Mouse (Mus musculus) midbrain, embryonic 16.5 days (tissue): ENCODE results near the gene Slc46a1. TPM values are rescaled to one million over a fixed set of nuclear protein-coding genes. Genes with fewer than 3 reads are reported as not detected.

Experiments
- ATAC-seq: fragments of 200-750 bp; cut with Nextera tagmentation; 2 replicates; pipeline ENCODE4 v1.8.0; 2017; ENCODE audit warnings: moderate TSS enrichment
- H3K27ac ChIP-seq: fragments of 300-500 bp; sonication (generic); 2 replicates; pipeline ENCODE4 v1.5.1; 2014; ENCODE audit warnings: mild to moderate bottlenecking, low read length, mixed read lengths
- H3K27me3 ChIP-seq: fragments of 300-500 bp; sonication (generic); 2 replicates; pipeline ENCODE4 v1.6.1; 2014; ENCODE audit warnings: low read depth, low read length, mixed read lengths; ENCODE audit not compliant: control insufficient read depth, insufficient read depth
- H3K36me3 ChIP-seq: fragments of 300-500 bp; sonication (generic); 2 replicates; pipeline ENCODE4 v1.6.1; 2014; ENCODE audit warnings: mild to moderate bottlenecking, low read length, moderate library complexity, mixed read lengths; ENCODE audit not compliant: control insufficient read depth, insufficient read depth
- H3K4me1 ChIP-seq: fragments of 300-500 bp; sonication (generic); 2 replicates; pipeline ENCODE4 v1.6.1; 2014; ENCODE audit warnings: mild to moderate bottlenecking, low read length, mixed read lengths; ENCODE audit not compliant: control insufficient read depth, insufficient read depth
- H3K4me2 ChIP-seq: fragments of 300-500 bp; sonication (generic); 2 replicates; pipeline ENCODE4 v1.6.1; 2014; ENCODE audit warnings: mild to moderate bottlenecking, low read length, mixed read lengths
- H3K4me3 ChIP-seq: fragments of 300-500 bp; sonication (generic); 2 replicates; pipeline ENCODE4 v1.5.1; 2014; ENCODE audit warnings: low read depth, mild to moderate bottlenecking, low read length, moderate library complexity, mixed read lengths
- H3K9ac ChIP-seq: fragments of 300-500 bp; sonication (generic); 2 replicates; pipeline ENCODE4 v1.6.1; 2014; ENCODE audit warnings: low read depth, low read length, mixed read lengths
- H3K9me3 ChIP-seq: fragments of 300-500 bp; sonication (generic); replicated peaks from 2 replicates; pipeline ENCODE4 v1.6.1; 2014; ENCODE audit warnings: mild to moderate bottlenecking, low read length, mixed read lengths; ENCODE audit not compliant: control insufficient read depth, poor library complexity, severe bottlenecking
- WGBS: fragments of 180-500 bp; shearing (Covaris S2); extraction: QIAGEN DNeasy Blood & Tissue Kit; methylation state at CpG from one replicate; pipeline ENCODE4 v1.1.7; 2014; 5-methylcytosine and 5-hydroxymethylcytosine counted together
- polyA plus RNA-seq: library from polyadenylated mRNA; unstranded; fragments of >200 nt; fragmentation: Nextera tagmentation; extraction: Ambion mirVana; gene quantifications from 2 replicates; pipeline ENCODE4 v1.2.1, GENCODE M21; 2015

Gene Slc46a1
- polyA plus RNA-seq, 1 experiment from 2014 or later, result 25.6 TPM

GRCm38 (mm10) chr11:78448242-78448641 is 17.3 kb upstream of the Slc46a1 start:
- no peaks in the 10 kb centered on the region for H3K9me3 ChIP-seq
- H3K27ac ChIP-seq, result no peak overlapping the region
- no peak overlapping the region for H3K4me2 ChIP-seq
- no peaks in the 10 kb centered on the region for H3K36me3 ChIP-seq
- no peak for ATAC-seq
- WGBS, result 88% methylated on average over 1 of the region's 1 CpGs
- H3K27me3 ChIP-seq, result no peaks in the 10 kb centered on the region
- H3K4me1 ChIP-seq, result no peaks in the 10 kb centered on the region
- H3K9ac ChIP-seq, result no peak overlapping the region
- no peak overlapping the region for H3K4me3 ChIP-seq

GRCm38 (mm10) chr11:78450337-78450736 is 15.2 kb upstream of the Slc46a1 start:
- 62% methylated on average over 2 of the region's 2 CpGs for WGBS
- no peaks in the 10 kb centered on the region for H3K36me3 ChIP-seq
- H3K4me2 ChIP-seq, result no peak overlapping the region
- H3K27me3 ChIP-seq, result no peaks in the 10 kb centered on the region
- ATAC-seq, result no peak
- H3K9me3 ChIP-seq, result no peaks in the 10 kb centered on the region
- no peaks in the 10 kb centered on the region for H3K4me1 ChIP-seq
- no peak overlapping the region for H3K27ac ChIP-seq
- no peak overlapping the region for H3K9ac ChIP-seq
- H3K4me3 ChIP-seq, result no peak overlapping the region

- Histone ChIP-seq H3K27me3 (no peaks in the 10 kb centered on the region), H3K4me2 (no peak overlapping the region), H3K4me1 (no peaks in the 10 kb centered on the region), H3K36me3 (no peaks in the 10 kb centered on the region), H3K9ac (no peak overlapping the region), H3K4me3 (no peak overlapping the region), H3K27ac (no peak overlapping the region), H3K9me3 (no peaks in the 10 kb centered on the region)
- ATAC-seq, result no peak
- WGBS, result 8% methylated on average over 4 of the region's 4 CpGs
These were observed 11.8 kb upstream of the Slc46a1 start for GRCm38 (mm10) chr11:78453675-78454074.

GRCm38 (mm10) chr11:78454276-78454675 is 11.2 kb upstream of the Slc46a1 start:
- Histone ChIP-seq H3K4me1 (no peaks in the 10 kb centered on the region), H3K9me3 (no peaks in the 10 kb centered on the region), H3K27ac (no peak overlapping the region), H3K36me3 (no peaks in the 10 kb centered on the region), H3K4me2 (no peak overlapping the region), H3K9ac (no peak overlapping the region), H3K4me3 (no peak overlapping the region), H3K27me3 (no peaks in the 10 kb centered on the region)
- ATAC-seq, result no peak
- WGBS, result 79% methylated on average over 7 of the region's 7 CpGs

- no peaks in the 10 kb centered on the region for H3K9me3 ChIP-seq
- no peak overlapping the region for H3K9ac ChIP-seq
- no peaks in the 10 kb centered on the region for H3K36me3 ChIP-seq
- ATAC-seq, result no peak
- WGBS, result 45% methylated on average over 5 of the region's 5 CpGs
- H3K27me3 ChIP-seq, result no peaks in the 10 kb centered on the region
- H3K27ac ChIP-seq, result no peak overlapping the region
- H3K4me3 ChIP-seq, result no peak overlapping the region
- H3K4me2 ChIP-seq, result no peak overlapping the region
- H3K4me1 ChIP-seq, result no peaks in the 10 kb centered on the region
These were observed 10.2 kb upstream of the Slc46a1 start for GRCm38 (mm10) chr11:78455308-78455707.

- Histone ChIP-seq H3K4me2 (no peak overlapping the region), H3K9me3 (no peaks in the 10 kb centered on the region), H3K4me3 (no peak overlapping the region), H3K9ac (no peak overlapping the region), H3K27ac (no peak overlapping the region), H3K4me1 (no peaks in the 10 kb centered on the region), H3K36me3 (no peaks in the 10 kb centered on the region), H3K27me3 (no peaks in the 10 kb centered on the region)
- 88% methylated on average over 17 of the region's 17 CpGs for WGBS
- ATAC-seq, result no peak
These were observed 6.8 kb upstream of the Slc46a1 start for GRCm38 (mm10) chr11:78458740-78459139.

GRCm38 (mm10) chr11:78461894-78462293 is 3.6 kb upstream of the Slc46a1 start:
- no peak overlapping the region for H3K4me3 ChIP-seq
- H3K4me1 ChIP-seq, result peaks cover 5% of the 10 kb centered on the region
- H3K27ac ChIP-seq, result no peak overlapping the region
- no peak overlapping the region for H3K9ac ChIP-seq
- no peak overlapping the region for H3K4me2 ChIP-seq
- 68% methylated on average over 1 of the region's 1 CpGs for WGBS
- no peak for ATAC-seq
- H3K36me3 ChIP-seq, result no peaks in the 10 kb centered on the region
- no peaks in the 10 kb centered on the region for H3K27me3 ChIP-seq
- H3K9me3 ChIP-seq, result no peaks in the 10 kb centered on the region

GRCm38 (mm10) chr11:78462669-78463068 is 2.8 kb upstream of the Slc46a1 start:
- no peaks in the 10 kb centered on the region for H3K36me3 ChIP-seq
- WGBS, result 79% methylated on average over 5 of the region's 5 CpGs
- no peak overlapping the region for H3K4me3 ChIP-seq
- H3K4me2 ChIP-seq, result no peak overlapping the region
- H3K27me3 ChIP-seq, result no peaks in the 10 kb centered on the region
- no peak for ATAC-seq
- H3K27ac ChIP-seq, result no peak overlapping the region
- H3K9me3 ChIP-seq, result no peaks in the 10 kb centered on the region
- H3K9ac ChIP-seq, result no peak overlapping the region
- peaks cover 5% of the 10 kb centered on the region for H3K4me1 ChIP-seq

- 65% methylated on average over 13 of the region's 13 CpGs for WGBS
- no peak overlapping the region for H3K9ac ChIP-seq
- peaks cover 5% of the 10 kb centered on the region for H3K4me1 ChIP-seq
- no peak for ATAC-seq
- H3K36me3 ChIP-seq, result no peaks in the 10 kb centered on the region
- H3K4me3 ChIP-seq, result no peak overlapping the region
- H3K9me3 ChIP-seq, result no peaks in the 10 kb centered on the region
- no peaks in the 10 kb centered on the region for H3K27me3 ChIP-seq
- H3K27ac ChIP-seq, result no peak overlapping the region
- no peak overlapping the region for H3K4me2 ChIP-seq
These were observed 2.0 kb upstream of the Slc46a1 start for GRCm38 (mm10) chr11:78463286-78464036.
